Mouse (Mus musculus): Measurements from ENCODE around the gene Znhit3.

DNA sequence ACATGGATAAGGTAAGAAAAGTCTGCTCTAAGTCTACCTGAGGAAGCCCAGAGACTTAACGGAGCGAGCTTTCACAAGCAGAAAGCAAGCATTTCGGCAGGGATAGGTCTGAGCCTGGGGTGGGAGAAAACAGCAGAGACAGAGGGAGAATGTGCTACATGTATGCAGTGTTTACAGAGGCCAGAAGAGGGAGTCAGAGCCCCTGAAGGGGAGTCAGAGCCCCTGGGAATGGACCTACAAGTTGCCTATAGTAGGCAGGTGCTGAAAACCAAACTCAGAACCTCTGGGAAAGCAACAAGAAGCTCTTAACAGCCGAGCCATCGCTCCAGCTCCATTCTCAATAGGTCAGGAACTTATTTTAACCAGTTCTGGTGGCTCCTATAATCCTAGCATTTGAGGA is 1.5 kb downstream of the Znhit3 start:
- TF ChIP-seq POLR2A (IDR thresholded peaks at IDR 0.05; ENCODE audit: borderline replicate concordance, insufficient read depth, low read length) = no peak
- TF ChIP-seq CTCF (IDR thresholded peaks at IDR 0.05; ENCODE audit: borderline replicate concordance, insufficient read depth, low read depth, low read length) = no peak

All from cerebellum, adult 2 months (tissue).